Mouse (Mus musculus): Measurements from ENCODE around the gene Ap2a2.
"Not testable (repeated sequence)": the region's sequence is repeated elsewhere in the genome, so short reads cannot be mapped to it uniquely, and the experiment has no call there.

The Ap2a2 gene

GRCm38 (mm10) chr7:141597563-141597962 lies 35.6 kb downstream of the Ap2a2 start:
- DNase-seq (ENCODE audit: low spot score) = no peak

DNA sequence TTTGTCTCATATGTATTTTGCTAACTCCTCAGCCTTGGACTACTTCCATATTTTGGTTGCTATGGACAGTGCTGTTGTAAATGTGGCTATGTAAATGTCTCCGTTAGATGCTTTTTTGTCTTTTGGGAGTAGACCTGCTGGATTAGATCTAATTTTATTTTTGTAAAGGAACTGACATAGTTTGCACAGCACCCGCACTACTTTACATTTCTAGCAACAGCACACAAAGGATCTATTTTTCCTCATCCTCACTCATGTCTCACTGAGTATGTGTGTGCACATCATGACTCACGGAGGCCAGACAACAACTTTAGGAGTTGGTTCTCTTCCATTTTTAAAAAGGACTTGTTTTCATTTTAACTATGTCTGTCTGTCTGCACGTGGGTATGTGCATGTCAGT lies 45.7 kb downstream of the Ap2a2 start:
- no peak for DNase-seq (ENCODE audit: low spot score)

- no peak for DNase-seq (ENCODE audit: low spot score)
Measured at GRCm38 (mm10) chr7:141609719-141610514, 47.9 kb downstream of the Ap2a2 start.

- no peak for DNase-seq (ENCODE audit: low spot score)
Measured at GRCm38 (mm10) chr7:141611711-141612370, 49.9 kb downstream of the Ap2a2 start.

DNA sequence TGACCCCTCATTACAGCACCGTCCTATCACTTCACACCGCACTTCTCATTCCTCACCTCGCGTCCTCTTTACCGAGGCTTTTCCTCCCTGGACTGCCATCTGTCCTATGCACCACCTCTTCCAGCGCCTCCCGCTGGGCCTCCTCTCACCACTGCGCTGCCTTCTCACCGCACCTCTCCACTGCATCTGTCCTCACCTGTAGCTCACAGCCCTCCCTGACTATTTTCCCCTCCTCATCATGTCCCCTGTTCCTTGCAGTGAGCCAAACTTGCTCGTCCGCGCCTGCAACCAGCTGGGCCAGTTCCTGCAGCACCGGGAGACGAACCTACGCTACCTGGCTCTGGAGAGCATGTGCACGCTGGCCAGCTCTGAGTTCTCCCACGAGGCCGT lies 50.4 kb downstream of the Ap2a2 start:
- DNase-seq (ENCODE audit: low spot score) = no peak

DNA sequence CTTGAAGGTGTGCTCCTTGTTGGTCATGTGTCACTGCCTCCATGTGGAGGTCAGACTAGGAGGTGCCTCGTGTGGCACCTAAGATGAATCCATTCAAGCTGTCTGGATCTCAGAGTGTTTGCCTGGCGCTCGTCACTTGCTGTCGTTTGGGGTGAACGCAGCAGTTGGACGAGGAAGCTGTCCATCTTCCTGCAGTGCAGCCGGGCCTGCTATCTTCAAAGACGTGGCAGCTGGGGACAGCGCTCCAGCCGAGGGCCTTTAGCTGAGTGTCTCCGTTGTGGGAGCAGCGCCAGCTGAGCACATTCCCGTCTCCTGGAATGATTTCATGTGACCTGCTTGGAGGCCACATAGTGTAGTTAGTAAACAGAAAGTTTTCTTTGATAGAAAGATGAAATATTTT lies 50.8 kb downstream of the Ap2a2 start:
- DNase-seq (ENCODE audit: low spot score) = no peak

DNA sequence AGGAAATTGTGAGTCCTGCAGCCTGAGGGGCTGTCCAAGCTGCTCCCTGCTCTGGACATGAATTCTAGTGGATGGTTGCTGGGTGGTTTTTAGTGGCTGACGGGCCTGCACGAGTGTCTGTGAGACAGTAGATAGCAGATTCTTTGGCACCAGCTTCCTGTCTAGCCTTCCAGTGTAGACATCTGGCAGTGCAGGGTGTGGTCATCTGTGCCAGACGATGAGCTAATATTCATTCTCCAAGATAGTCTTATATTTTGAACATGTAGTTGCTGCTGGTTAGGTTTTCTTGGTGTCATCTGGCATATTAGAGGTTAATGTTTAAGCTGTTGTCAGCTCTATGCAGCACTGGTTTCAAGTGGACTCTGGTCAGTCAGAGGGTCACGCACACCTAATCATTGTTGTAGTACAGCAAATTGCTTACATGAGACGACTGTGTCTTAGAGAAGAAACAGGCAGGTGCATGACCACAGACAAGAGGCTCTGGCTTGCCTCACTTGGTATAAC lies 52.4 kb downstream of the Ap2a2 start:
- DNase-seq (ENCODE audit: low spot score) = peak; percentile 56

DNA sequence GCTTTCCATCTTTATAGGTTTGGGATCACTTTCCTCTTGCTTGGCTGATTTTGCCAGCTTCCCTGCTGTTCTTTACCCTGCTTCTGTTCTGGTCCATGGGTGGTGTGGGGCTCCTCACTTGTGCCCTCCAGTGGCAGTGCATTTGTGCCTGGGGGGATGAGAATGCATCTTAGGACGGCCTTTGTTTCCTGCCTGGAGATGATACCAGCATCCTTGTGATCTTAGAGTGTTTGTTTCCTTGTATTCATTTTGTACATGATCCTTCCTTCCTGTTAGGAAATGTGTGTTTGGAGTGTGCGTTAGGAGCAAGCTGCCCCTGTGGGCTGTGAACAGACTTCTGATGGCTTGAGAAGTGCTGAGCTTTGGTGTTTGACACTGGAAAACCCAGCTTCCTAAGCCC lies 62.2 kb downstream of the Ap2a2 start:
- DNase-seq (ENCODE audit: low spot score) = no peak

GRCm38 (mm10) chr7:141625120-141625810 lies 63.3 kb downstream of the Ap2a2 start:
- no peak for DNase-seq (ENCODE audit: low spot score)

DNA sequence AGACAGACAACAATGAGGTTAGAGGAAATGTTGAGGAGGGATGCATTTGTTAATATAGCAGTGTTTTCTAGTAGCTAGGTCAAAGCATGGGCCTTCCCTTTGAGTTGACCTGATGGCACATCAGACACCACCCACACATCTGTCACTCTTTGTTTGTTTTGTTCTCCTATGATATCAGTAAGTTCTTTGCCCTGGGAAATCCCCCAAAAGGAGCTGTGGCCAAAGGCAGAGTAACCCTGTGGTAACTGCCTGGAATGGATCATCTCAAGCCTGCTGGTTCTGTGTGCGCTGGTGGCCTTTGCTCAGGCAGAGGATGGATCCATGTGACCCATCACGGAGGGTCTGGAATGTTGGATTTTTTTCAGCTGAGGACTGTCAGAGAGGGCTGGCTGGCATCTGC lies 66.0 kb downstream of the Ap2a2 start:
- DNase-seq (ENCODE audit: low spot score) = no peak

GRCm38 (mm10) chr7:141629241-141629640 lies 67.3 kb downstream of the Ap2a2 start:
- no peak for DNase-seq (ENCODE audit: low spot score)

DNA sequence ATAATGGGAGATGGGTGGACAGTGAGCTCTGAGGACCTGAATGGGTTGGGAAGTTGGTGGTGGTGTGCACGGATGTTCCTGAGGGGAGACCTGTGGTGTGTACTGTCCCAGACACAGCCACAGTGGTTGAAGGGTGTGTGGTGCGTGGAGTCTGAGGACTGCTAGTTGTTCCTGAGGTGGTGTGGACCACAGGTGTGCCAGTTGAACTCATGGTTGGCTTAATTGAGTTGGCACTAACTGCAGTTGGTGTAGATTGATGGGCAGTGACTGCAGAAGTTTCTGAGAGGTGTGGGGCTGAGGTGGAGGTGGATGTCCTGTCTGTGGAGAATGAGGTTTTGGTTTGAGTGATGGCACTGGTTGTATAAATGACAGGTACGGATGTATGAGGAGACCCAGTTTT lies 76.1 kb downstream of the Ap2a2 start:
- DNase-seq (ENCODE audit: low spot score) = not testable (repeated sequence)

DNA sequence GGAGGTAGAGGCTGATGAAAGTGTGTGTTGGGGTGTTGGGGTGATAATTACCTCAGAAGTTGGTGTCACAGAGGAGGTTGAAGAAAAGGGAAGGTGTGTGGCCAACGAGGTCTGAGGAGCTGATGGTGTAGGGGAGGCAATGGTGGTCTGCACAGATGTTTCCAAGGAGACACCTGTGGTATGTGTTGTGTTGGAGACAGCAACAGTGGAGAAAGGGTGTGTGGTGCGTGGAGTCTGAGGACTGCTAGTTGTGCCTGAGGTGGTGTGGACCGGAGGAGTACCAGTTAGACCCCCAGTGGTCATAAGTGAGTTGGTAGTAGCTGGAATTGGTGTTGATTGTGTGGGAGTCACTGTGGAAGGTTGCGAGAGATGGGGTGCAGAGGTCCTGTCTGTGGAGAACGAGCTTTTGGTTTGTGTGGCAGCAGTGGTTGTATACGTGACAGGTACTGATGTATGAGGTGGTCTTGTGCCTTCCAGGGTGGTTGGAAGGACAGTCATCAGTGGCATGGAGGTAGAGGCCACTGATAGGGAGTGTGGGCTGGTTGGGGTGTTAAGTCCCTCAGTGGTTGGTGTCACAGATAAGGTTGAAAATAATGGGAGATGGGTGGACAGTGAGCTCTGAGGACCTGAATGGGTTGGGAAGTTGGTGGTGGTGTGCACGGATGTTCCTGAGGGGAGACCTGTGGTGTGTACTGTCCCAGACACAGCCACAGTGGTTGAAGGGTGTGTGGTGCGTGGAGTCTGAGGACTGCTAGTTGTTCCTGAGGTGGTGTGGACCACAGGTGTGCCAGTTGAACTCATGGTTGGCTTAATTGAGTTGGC lies 76.8 kb downstream of the Ap2a2 start:
- not testable (repeated sequence) for DNase-seq (ENCODE audit: low spot score)

DNA sequence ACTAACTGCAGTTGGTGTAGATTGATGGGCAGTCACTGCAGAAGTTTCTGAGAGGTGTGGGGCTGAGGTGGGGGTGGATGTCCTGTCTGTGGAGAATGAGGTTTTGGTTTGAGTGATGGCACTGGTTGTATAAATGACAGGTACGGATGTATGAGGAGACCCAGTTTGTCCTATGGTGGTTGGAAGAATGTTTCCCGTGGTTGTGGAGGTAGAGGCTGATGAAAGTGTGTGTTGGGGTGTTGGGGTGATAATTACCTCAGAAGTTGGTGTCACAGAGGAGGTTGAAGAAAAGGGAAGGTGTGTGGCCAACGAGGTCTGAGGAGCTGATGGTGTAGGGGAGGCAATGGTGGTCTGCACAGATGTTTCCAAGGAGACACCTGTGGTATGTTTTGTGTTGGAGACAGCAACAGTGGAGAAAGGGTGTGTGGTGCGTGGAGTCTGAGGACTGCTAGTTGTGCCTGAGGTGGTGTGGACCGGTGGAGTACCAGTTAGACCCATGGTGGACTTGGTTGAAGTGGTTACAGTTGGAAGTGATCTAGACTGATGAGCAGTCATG lies 77.4 kb downstream of the Ap2a2 start:
- not testable (repeated sequence) for DNase-seq (ENCODE audit: low spot score)

GRCm38 (mm10) chr7:141642375-141642774 lies 80.4 kb downstream of the Ap2a2 start:
- DNase-seq (ENCODE audit: low spot score) = no peak

GRCm38 (mm10) chr7:141643160-141643559 lies 81.2 kb downstream of the Ap2a2 start:
- no peak for DNase-seq (ENCODE audit: low spot score)

DNA sequence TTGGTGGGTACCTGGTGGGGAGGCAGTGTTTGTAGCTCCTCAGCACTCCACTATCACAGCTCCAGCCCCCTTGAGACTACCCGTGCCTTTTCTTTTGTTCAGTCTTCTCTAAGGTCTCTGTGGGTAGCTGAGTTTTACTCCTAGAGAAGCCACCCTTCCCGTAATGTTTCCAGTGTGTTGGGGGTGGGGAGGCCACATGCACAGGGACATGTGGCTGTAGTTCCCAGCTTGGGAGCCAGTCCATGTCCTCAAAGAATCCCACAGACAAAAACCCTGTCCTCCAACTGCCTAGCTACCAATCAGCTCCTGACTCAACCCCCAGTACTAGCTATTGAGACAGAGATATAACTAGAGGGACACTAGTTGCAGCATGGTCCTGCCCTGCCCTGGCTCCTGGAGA lies 85.1 kb downstream of the Ap2a2 start:
- no peak for DNase-seq (ENCODE audit: low spot score)

DNA sequence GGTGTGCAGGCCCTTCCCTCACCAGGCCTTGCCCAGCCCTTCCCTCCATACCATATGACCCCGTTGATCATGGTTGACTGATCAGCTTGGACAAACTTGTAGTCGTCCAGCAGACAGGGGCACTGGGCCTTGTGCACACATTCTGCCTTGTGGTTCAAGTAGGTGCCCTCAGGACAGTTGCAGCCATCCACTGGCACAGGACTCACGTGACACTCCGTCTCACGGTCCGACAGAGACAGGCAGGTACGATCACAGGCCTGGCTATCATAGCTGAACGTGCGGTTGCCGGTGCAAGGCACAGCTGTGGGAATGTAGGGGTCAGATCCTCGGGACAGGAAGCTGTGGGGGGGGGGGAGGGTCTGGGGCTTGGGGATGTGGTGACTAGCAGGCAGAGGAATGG lies 85.8 kb downstream of the Ap2a2 start:
- no peak for DNase-seq (ENCODE audit: low spot score)

- no peak for DNase-seq (ENCODE audit: low spot score)
Measured at GRCm38 (mm10) chr7:141652191-141652590, 90.2 kb downstream of the Ap2a2 start.

GRCm38 (mm10) chr7:141660346-141660745 lies 98.4 kb downstream of the Ap2a2 start:
- DNase-seq (ENCODE audit: low spot score) = no peak

DNA sequence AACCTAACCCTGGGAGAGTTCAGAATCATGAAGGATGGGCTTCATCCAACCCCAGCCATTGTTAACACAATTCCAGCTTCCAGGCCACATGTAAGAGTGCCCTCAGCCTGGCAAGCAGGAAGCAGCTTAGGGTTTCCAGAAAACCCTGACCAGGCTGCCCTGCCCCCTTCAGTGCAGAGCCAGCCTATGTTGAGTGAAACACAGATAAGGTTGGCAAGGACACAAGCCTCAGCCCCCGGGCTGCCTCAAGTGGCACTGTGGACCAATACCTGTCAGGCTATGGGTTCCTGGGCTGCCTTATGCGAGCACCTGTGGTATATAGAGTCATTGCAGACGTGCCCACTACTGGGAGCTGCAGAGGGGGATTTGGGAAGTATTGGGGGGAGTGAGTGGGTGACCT lies 99.5 kb downstream of the Ap2a2 start:
- no peak for DNase-seq (ENCODE audit: low spot score)

- no peak for DNase-seq (ENCODE audit: low spot score)
Measured at GRCm38 (mm10) chr7:141662223-141662622, 100.2 kb downstream of the Ap2a2 start.

Measured in spleen, adult 12 weeks (tissue).